Mouse (Mus musculus): Measurements from ENCODE around the gene Keap1.
"Not testable (repeated sequence)": the region's sequence is repeated elsewhere in the genome, so short reads cannot be mapped to it uniquely, and the experiment has no call there.

Gene Keap1

GRCm38 (mm10) chr9:21261831-21262230 is 22.7 kb upstream of the Keap1 start:
- DNase-seq: no peak

GRCm38 (mm10) chr9:21260491-21261040 is 21.4 kb upstream of the Keap1 start:
- DNase-seq: no peak

- not testable (repeated sequence) for DNase-seq
Observed at GRCm38 (mm10) chr9:21256349-21256748, 17.2 kb upstream of the Keap1 start.

- DNase-seq: no peak
Observed at GRCm38 (mm10) chr9:21254690-21255089, 15.5 kb upstream of the Keap1 start.

- no peak for DNase-seq
Observed at GRCm38 (mm10) chr9:21251116-21251735, 12.1 kb upstream of the Keap1 start.

GRCm38 (mm10) chr9:21250509-21250908 is 11.3 kb upstream of the Keap1 start:
- DNase-seq: no peak

- DNase-seq: peak in 1 of 2 experiments; percentile 39
Observed at GRCm38 (mm10) chr9:21249629-21250508, 10.7 kb upstream of the Keap1 start.

GRCm38 (mm10) chr9:21248326-21248725 is 9.2 kb upstream of the Keap1 start, which contains the start of gene S1pr5:
Gene S1pr5, minus strand, starts transcription at chr9:21248443.
- peak; percentile 71 to 86 for DNase-seq

- DNase-seq: no peak
Observed at GRCm38 (mm10) chr9:21246342-21246741, 7.2 kb upstream of the Keap1 start.

GRCm38 (mm10) chr9:21245113-21245487 is 5.9 kb upstream of the Keap1 start:
- DNase-seq: no peak

- peak in 1 of 2 experiments; percentile 38 for DNase-seq
Observed at GRCm38 (mm10) chr9:21244428-21245112, 5.4 kb upstream of the Keap1 start.

GRCm38 (mm10) chr9:21243826-21244427 is 4.8 kb upstream of the Keap1 start:
- DNase-seq: no peak

GRCm38 (mm10) chr9:21241343-21241742 is 2.2 kb upstream of the Keap1 start:
- DNase-seq: peak; percentile 88 to 94

- DNase-seq: no peak
Observed at GRCm38 (mm10) chr9:21239465-21239848, 296 bp upstream of the Keap1 start.

- peak; percentile 21 to 47 for DNase-seq
Observed at GRCm38 (mm10) chr9:21238004-21238732, 993 bp downstream of the Keap1 start.

GRCm38 (mm10) chr9:21237368-21238003 is 1.7 kb downstream of the Keap1 start:
- DNase-seq: peak in 1 of 2 experiments; percentile 45

GRCm38 (mm10) chr9:21236991-21237367 is 2.2 kb downstream of the Keap1 start:
- DNase-seq: no peak

GRCm38 (mm10) chr9:21235341-21235740 is 3.8 kb downstream of the Keap1 start:
- DNase-seq: peak in 1 of 2 experiments; percentile 23

GRCm38 (mm10) chr9:21233805-21234204 is 5.4 kb downstream of the Keap1 start:
- no peak for DNase-seq

GRCm38 (mm10) chr9:21233366-21233765 is 5.8 kb downstream of the Keap1 start:
- DNase-seq: peak in 1 of 2 experiments; percentile 36

GRCm38 (mm10) chr9:21232867-21233266 is 6.3 kb downstream of the Keap1 start:
- DNase-seq: no peak

Measured in kidney, postnatal 25 days (tissue).